Mouse (Mus musculus) liver, postnatal 0 days (tissue): Measurements from ENCODE around the gene Tmprss4.

ENCODE experiments used
- CTCF ChIP-seq: sonication (generic); IDR thresholded peaks from 2 replicates; pipeline ENCODE4 v1.5.1; 2016; ENCODE audit warnings: antibody characterized with exemption, low read depth
- EP300 ChIP-seq: IDR thresholded peaks from 2 replicates; pipeline ENCODE4 v1.6.1; 2016; ENCODE audit warnings: antibody characterized with exemption, low read depth, mild to moderate bottlenecking

DNA sequence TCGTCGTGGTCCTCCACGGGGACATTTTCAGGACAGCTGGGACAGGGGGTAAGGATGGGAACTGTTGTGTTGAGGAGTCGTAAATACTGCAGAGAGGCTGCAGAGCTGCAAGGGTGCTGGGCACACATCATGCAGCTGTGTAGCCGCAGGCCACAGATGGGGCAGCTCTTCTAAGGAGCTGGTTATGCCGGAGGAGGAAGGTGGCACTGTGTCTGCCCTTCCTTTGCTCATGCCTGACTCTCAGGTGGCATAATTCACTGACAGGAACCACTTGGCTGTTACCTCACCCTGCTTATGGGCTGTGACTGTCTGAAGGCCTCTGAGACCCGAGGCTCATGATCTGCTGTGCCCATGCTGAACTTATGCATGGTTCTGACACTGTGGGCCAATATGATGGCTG lies 46.4 kb upstream of the Tmprss4 start:
- TF ChIP-seq CTCF = no peak
- TF ChIP-seq EP300 = no peak
